Mouse (Mus musculus): ENCODE data around the gene Loxl1.

- peak; percentile 63 for TF ChIP-seq CTCF (IDR thresholded peaks at IDR 0.05; ENCODE audit: control insufficient read depth, insufficient read depth, low read length)
- no peak for TF ChIP-seq POLR2A (IDR thresholded peaks at IDR 0.05; ENCODE audit: borderline replicate concordance, control insufficient read depth, low read depth, low read length)
Measured at GRCm38 (mm10) chr9:58268384-58269313, 44.3 kb downstream of the Loxl1 start.

All from bone marrow, adult 2 months (tissue).